Mouse (Mus musculus) MEL-GATA-1-ER (cell line): ENCODE results near the gene Klhl32.
A peak's percentile ranks its signal among the peaks of the same experiment; 100 is the strongest.
"Not testable (repeated sequence)": the region's sequence is repeated elsewhere in the genome, so short reads cannot be mapped to it uniquely, and the experiment has no call there.

Experiments
- DNase-seq: peaks from one replicate; pipeline ENCODE4 v3.0.0-alpha.2; 2012; ENCODE audit warnings: low read depth; ENCODE audit errors: extremely low read depth

Gene Klhl32

GRCm38 (mm10) chr4:24850401-24851325, at the start of gene Klhl32:
Klhl32 (minus strand) TSS chr4:24851124.
- no peak for DNase-seq

GRCm38 (mm10) chr4:24899146-24899545, 48.2 kb upstream of the Klhl32 start:
- DNase-seq, result peak; percentile 59

- no peak for DNase-seq
These were observed 47.7 kb upstream of the Klhl32 start for GRCm38 (mm10) chr4:24898636-24899035.

- peak; percentile 71 for DNase-seq
These were observed 47.1 kb upstream of the Klhl32 start, which contains the start of gene Ndufaf4 for GRCm38 (mm10) chr4:24897851-24898515. Ndufaf4 (plus strand) TSS chr4:24898083.

GRCm38 (mm10) chr4:24897351-24897750, 46.4 kb upstream of the Klhl32 start:
- DNase-seq, result peak; percentile 21

- DNase-seq, result peak; percentile 61
These were observed 45.9 kb upstream of the Klhl32 start for GRCm38 (mm10) chr4:24896829-24897228.

- DNase-seq, result no peak
These were observed 43.7 kb upstream of the Klhl32 start for GRCm38 (mm10) chr4:24894625-24895024.

- not testable (repeated sequence) for DNase-seq
These were observed 41.4 kb upstream of the Klhl32 start for GRCm38 (mm10) chr4:24892293-24892692.

GRCm38 (mm10) chr4:24889386-24889785, 38.5 kb upstream of the Klhl32 start:
- DNase-seq, result not testable (repeated sequence)

- DNase-seq, result no peak
These were observed 18.3 kb upstream of the Klhl32 start for GRCm38 (mm10) chr4:24869230-24869629.

- no peak for DNase-seq
These were observed 14.8 kb upstream of the Klhl32 start for GRCm38 (mm10) chr4:24865691-24866090.

- no peak for DNase-seq
These were observed 3.5 kb downstream of the Klhl32 start for GRCm38 (mm10) chr4:24847406-24847805.

- DNase-seq, result no peak
These were observed 5.4 kb downstream of the Klhl32 start for GRCm38 (mm10) chr4:24845546-24845945.

GRCm38 (mm10) chr4:24838567-24838966, 12.4 kb downstream of the Klhl32 start:
- DNase-seq, result no peak

GRCm38 (mm10) chr4:24835555-24835954, 15.4 kb downstream of the Klhl32 start:
- no peak for DNase-seq

GRCm38 (mm10) chr4:24808316-24808715, 42.6 kb downstream of the Klhl32 start:
- DNase-seq, result no peak

GRCm38 (mm10) chr4:24801881-24802280, 49.0 kb downstream of the Klhl32 start:
- no peak for DNase-seq

- DNase-seq, result no peak
These were observed 49.6 kb downstream of the Klhl32 start for GRCm38 (mm10) chr4:24801343-24801742.

GRCm38 (mm10) chr4:24800345-24800936, 50.5 kb downstream of the Klhl32 start:
- DNase-seq, result no peak

- no peak for DNase-seq
These were observed 51.9 kb downstream of the Klhl32 start for GRCm38 (mm10) chr4:24799037-24799436.

- DNase-seq, result no peak
These were observed 53.1 kb downstream of the Klhl32 start for GRCm38 (mm10) chr4:24797868-24798267.

- no peak for DNase-seq
These were observed 53.6 kb downstream of the Klhl32 start for GRCm38 (mm10) chr4:24797280-24797679.
